Mouse (Mus musculus): Measurements from ENCODE around the gene Lrp8. TPM values are rescaled to one million over a fixed set of nuclear protein-coding genes. Genes with fewer than 3 reads are reported as not detected.

Gene Lrp8
- polyA plus RNA-seq, 1 experiment from 2014 or later, result 69.5 TPM

- peak; percentile 62 for DNase-seq (ENCODE audit: low spot score)
- Histone ChIP-seq H3K27me3 (ENCODE audit: control insufficient read depth, insufficient read depth, low read length) (no peaks in the 10 kb centered on the region), H3K36me3 (replicated peaks; ENCODE audit: control insufficient read depth, insufficient read depth) (peaks cover 25% of the 10 kb centered on the region), H3K4me3 (replicated peaks; ENCODE audit: low read length) (peak overlapping the region; percentile 92), H3K4me2 (replicated peaks) (peak overlapping the region; percentile 72), H3K4me1 (replicated peaks; ENCODE audit: control insufficient read depth, insufficient read depth, low read length) (peaks cover 45% of the 10 kb centered on the region), H3K9ac (peak overlapping the region; percentile 96), H3K27ac (peak overlapping the region; percentile 96), H3K9me3 (ENCODE audit: control insufficient read depth, low read length) (no peaks in the 10 kb centered on the region)
- peak; percentile 77 for ATAC-seq (ENCODE audit: low FRiP score)
- 1% methylated on average over 46 of the region's 46 CpGs for WGBS
These were observed 1.5 kb downstream of the Lrp8 start for GRCm38 (mm10) chr4:107803351-107804106.

- H3K36me3 ChIP-seq (replicated peaks; ENCODE audit: control insufficient read depth, insufficient read depth), result peaks cover 35% of the 10 kb centered on the region
- no peak overlapping the region for H3K4me3 ChIP-seq (replicated peaks; ENCODE audit: low read length)
- 82% methylated on average over 3 of the region's 3 CpGs for WGBS
- H3K4me2 ChIP-seq (replicated peaks), result peak overlapping the region; percentile 72; the same call in 1 of the 2 replicates
- H3K4me1 ChIP-seq (replicated peaks; ENCODE audit: control insufficient read depth, insufficient read depth, low read length), result peaks cover 43% of the 10 kb centered on the region
- DNase-seq (ENCODE audit: low spot score), result no peak
- H3K27ac ChIP-seq, result no peak overlapping the region
- H3K9ac ChIP-seq, result 0 out of 2 replicates have a peak overlapping the region, but pooled peaks have one; percentile 1
- ATAC-seq (ENCODE audit: low FRiP score), result no peak
- H3K9me3 ChIP-seq (ENCODE audit: control insufficient read depth, low read length), result no peaks in the 10 kb centered on the region
- no peaks in the 10 kb centered on the region for H3K27me3 ChIP-seq (ENCODE audit: control insufficient read depth, insufficient read depth, low read length)
These were observed 3.4 kb downstream of the Lrp8 start for GRCm38 (mm10) chr4:107805491-107805890.

GRCm38 (mm10) chr4:107807796-107808195 is 5.7 kb downstream of the Lrp8 start:
- ATAC-seq (ENCODE audit: low FRiP score) (no peak), DNase-seq (ENCODE audit: low spot score) (no peak)
- Histone ChIP-seq H3K4me3 (replicated peaks; ENCODE audit: low read length) (no peak overlapping the region), H3K9me3 (ENCODE audit: control insufficient read depth, low read length) (no peaks in the 10 kb centered on the region), H3K27me3 (ENCODE audit: control insufficient read depth, insufficient read depth, low read length) (no peaks in the 10 kb centered on the region), H3K36me3 (replicated peaks; ENCODE audit: control insufficient read depth, insufficient read depth) (peaks cover 35% of the 10 kb centered on the region), H3K27ac (no peak overlapping the region), H3K4me2 (replicated peaks) (no peak overlapping the region), H3K9ac (no peak overlapping the region), H3K4me1 (replicated peaks; ENCODE audit: control insufficient read depth, insufficient read depth, low read length) (peaks cover 43% of the 10 kb centered on the region)
- 72% methylated on average over 4 of the region's 4 CpGs for WGBS

- Histone ChIP-seq H3K4me1 (replicated peaks; ENCODE audit: control insufficient read depth, insufficient read depth, low read length) (peaks cover 43% of the 10 kb centered on the region), H3K9me3 (ENCODE audit: control insufficient read depth, low read length) (no peaks in the 10 kb centered on the region), H3K4me3 (replicated peaks; ENCODE audit: low read length) (no peak overlapping the region), H3K9ac (no peak overlapping the region), H3K27ac (no peak overlapping the region), H3K4me2 (replicated peaks) (no peak overlapping the region), H3K27me3 (ENCODE audit: control insufficient read depth, insufficient read depth, low read length) (no peaks in the 10 kb centered on the region), H3K36me3 (replicated peaks; ENCODE audit: control insufficient read depth, insufficient read depth) (peaks cover 38% of the 10 kb centered on the region)
- no peak for ATAC-seq (ENCODE audit: low FRiP score)
- no peak for DNase-seq (ENCODE audit: low spot score)
These were observed 6.6 kb downstream of the Lrp8 start for GRCm38 (mm10) chr4:107808655-107809054.

GRCm38 (mm10) chr4:107811006-107811405 is 8.9 kb downstream of the Lrp8 start:
- H3K27me3 ChIP-seq (ENCODE audit: control insufficient read depth, insufficient read depth, low read length), result no peaks in the 10 kb centered on the region
- no peak for DNase-seq (ENCODE audit: low spot score)
- H3K4me2 ChIP-seq (replicated peaks), result no peak overlapping the region
- H3K9me3 ChIP-seq (ENCODE audit: control insufficient read depth, low read length), result no peaks in the 10 kb centered on the region
- H3K4me3 ChIP-seq (replicated peaks; ENCODE audit: low read length), result no peak overlapping the region
- peaks cover 22% of the 10 kb centered on the region for H3K4me1 ChIP-seq (replicated peaks; ENCODE audit: control insufficient read depth, insufficient read depth, low read length)
- peaks cover 33% of the 10 kb centered on the region for H3K36me3 ChIP-seq (replicated peaks; ENCODE audit: control insufficient read depth, insufficient read depth)
- H3K27ac ChIP-seq, result no peak overlapping the region
- WGBS, result 96% methylated on average over 3 of the region's 3 CpGs
- H3K9ac ChIP-seq, result no peak overlapping the region
- ATAC-seq (ENCODE audit: low FRiP score), result no peak

- peaks cover 14% of the 10 kb centered on the region; the same call in 1 of the 2 replicates for H3K4me1 ChIP-seq (replicated peaks; ENCODE audit: control insufficient read depth, insufficient read depth, low read length)
- H3K9me3 ChIP-seq (ENCODE audit: control insufficient read depth, low read length), result no peaks in the 10 kb centered on the region
- H3K27me3 ChIP-seq (ENCODE audit: control insufficient read depth, insufficient read depth, low read length), result no peaks in the 10 kb centered on the region
- 43% methylated on average over 10 of the region's 10 CpGs for WGBS
- no peak overlapping the region for H3K9ac ChIP-seq
- H3K4me2 ChIP-seq (replicated peaks), result no peak overlapping the region
- no peak overlapping the region for H3K27ac ChIP-seq
- H3K36me3 ChIP-seq (replicated peaks; ENCODE audit: control insufficient read depth, insufficient read depth), result peaks cover 32% of the 10 kb centered on the region
- DNase-seq (ENCODE audit: low spot score), result no peak
- no peak for ATAC-seq (ENCODE audit: low FRiP score)
- no peak overlapping the region for H3K4me3 ChIP-seq (replicated peaks; ENCODE audit: low read length)
These were observed 9.8 kb downstream of the Lrp8 start for GRCm38 (mm10) chr4:107811716-107812330.

- no peak for DNase-seq (ENCODE audit: low spot score)
- Histone ChIP-seq H3K4me3 (replicated peaks; ENCODE audit: low read length) (no peak overlapping the region), H3K27ac (no peak overlapping the region), H3K36me3 (replicated peaks; ENCODE audit: control insufficient read depth, insufficient read depth) (peaks cover 30% of the 10 kb centered on the region), H3K4me2 (replicated peaks) (no peak overlapping the region), H3K9me3 (ENCODE audit: control insufficient read depth, low read length) (no peaks in the 10 kb centered on the region), H3K4me1 (replicated peaks; ENCODE audit: control insufficient read depth, insufficient read depth, low read length) (peaks cover 9% of the 10 kb centered on the region; the same call in 1 of the 2 replicates), H3K27me3 (ENCODE audit: control insufficient read depth, insufficient read depth, low read length) (no peaks in the 10 kb centered on the region), H3K9ac (no peak overlapping the region)
- WGBS, result 64% methylated on average over 6 of the region's 6 CpGs
- no peak for ATAC-seq (ENCODE audit: low FRiP score)
These were observed 10.3 kb downstream of the Lrp8 start for GRCm38 (mm10) chr4:107812336-107812735.

GRCm38 (mm10) chr4:107816459-107816858 is 14.4 kb downstream of the Lrp8 start:
- WGBS, result 85% methylated on average over 4 of the region's 4 CpGs
- H3K27ac ChIP-seq, result no peak overlapping the region
- no peak overlapping the region for H3K4me2 ChIP-seq (replicated peaks)
- H3K9ac ChIP-seq, result no peak overlapping the region
- peaks cover 29% of the 10 kb centered on the region for H3K4me1 ChIP-seq (replicated peaks; ENCODE audit: control insufficient read depth, insufficient read depth, low read length)
- no peaks in the 10 kb centered on the region for H3K9me3 ChIP-seq (ENCODE audit: control insufficient read depth, low read length)
- ATAC-seq (ENCODE audit: low FRiP score) (no peak), DNase-seq (ENCODE audit: low spot score) (no peak)
- H3K36me3 ChIP-seq (replicated peaks; ENCODE audit: control insufficient read depth, insufficient read depth), result peaks cover 18% of the 10 kb centered on the region; the same call in 1 of the 2 replicates
- no peak overlapping the region for H3K4me3 ChIP-seq (replicated peaks; ENCODE audit: low read length)
- H3K27me3 ChIP-seq (ENCODE audit: control insufficient read depth, insufficient read depth, low read length), result no peaks in the 10 kb centered on the region

GRCm38 (mm10) chr4:107817463-107817862 is 15.4 kb downstream of the Lrp8 start:
- DNase-seq (ENCODE audit: low spot score) (peak; percentile 51), ATAC-seq (ENCODE audit: low FRiP score) (peak; percentile 49; the same call in 1 of the 2 replicates)
- H3K9ac ChIP-seq, result no peak overlapping the region
- H3K9me3 ChIP-seq (ENCODE audit: control insufficient read depth, low read length), result no peaks in the 10 kb centered on the region
- H3K4me3 ChIP-seq (replicated peaks; ENCODE audit: low read length), result no peak overlapping the region
- H3K4me2 ChIP-seq (replicated peaks), result no peak overlapping the region
- H3K27ac ChIP-seq, result peak overlapping the region; percentile 34; the same call in 1 of the 2 replicates
- no peaks in the 10 kb centered on the region for H3K27me3 ChIP-seq (ENCODE audit: control insufficient read depth, insufficient read depth, low read length)
- WGBS, result 14% methylated on average over 6 of the region's 6 CpGs
- H3K4me1 ChIP-seq (replicated peaks; ENCODE audit: control insufficient read depth, insufficient read depth, low read length), result peaks cover 34% of the 10 kb centered on the region
- peaks cover 18% of the 10 kb centered on the region; the same call in 1 of the 2 replicates for H3K36me3 ChIP-seq (replicated peaks; ENCODE audit: control insufficient read depth, insufficient read depth)
